Mouse (Mus musculus) midbrain, postnatal 0 days (tissue): Measurements from ENCODE around the gene Bahd1. TPM values are rescaled to one million over a fixed set of nuclear protein-coding genes. Genes with fewer than 3 reads are reported as not detected.

Source experiments
- ATAC-seq: fragments of 200-750 bp; cut with Nextera tagmentation; 2 replicates; pipeline ENCODE4 v1.8.0; 2017; ENCODE audit warnings: moderate number of reproducible peaks, mild to moderate bottlenecking, moderate TSS enrichment, moderate library complexity; ENCODE audit not compliant: low FRiP score
- DNase-seq: peaks from one replicate; pipeline ENCODE4 v3.0.0-alpha.2; 2015; ENCODE audit warnings: low spot score
- H3K27ac ChIP-seq: fragments of 300-500 bp; sonication (generic); 2 replicates; pipeline ENCODE4 v1.5.1; 2014; ENCODE audit warnings: low read depth, mild to moderate bottlenecking, low read length, mixed read lengths
- H3K27me3 ChIP-seq: fragments of 300-500 bp; sonication (generic); 2 replicates; pipeline ENCODE4 v1.6.1; 2014; ENCODE audit warnings: low read length, control low read depth, mixed read lengths; ENCODE audit not compliant: insufficient read depth
- H3K36me3 ChIP-seq: fragments of 300-500 bp; sonication (generic); 2 replicates; pipeline ENCODE4 v1.6.1; 2014; ENCODE audit warnings: low read length, control low read depth, mixed read lengths; ENCODE audit not compliant: insufficient read depth
- H3K4me1 ChIP-seq: fragments of 300-500 bp; sonication (generic); 2 replicates; pipeline ENCODE4 v1.6.1; 2014; ENCODE audit warnings: mild to moderate bottlenecking, control low read depth, antibody characterized with exemption, low read length, mixed read lengths; ENCODE audit not compliant: insufficient read depth
- H3K4me2 ChIP-seq: fragments of 300-500 bp; sonication (generic); 2 replicates; pipeline ENCODE4 v1.6.1; 2014; ENCODE audit warnings: low read depth, mild to moderate bottlenecking, low read length, mixed read lengths; ENCODE audit not compliant: poor library complexity, severe bottlenecking
- H3K4me3 ChIP-seq: fragments of 300-500 bp; sonication (generic); 2 replicates; pipeline ENCODE4 v1.5.1; 2014; ENCODE audit warnings: low read depth, mild to moderate bottlenecking, low read length, moderate library complexity
- H3K9ac ChIP-seq: fragments of 300-500 bp; sonication (generic); replicated peaks from 2 replicates; pipeline ENCODE4 v1.6.1; 2014; ENCODE audit warnings: mild to moderate bottlenecking, low read length, moderate library complexity, mixed read lengths; ENCODE audit not compliant: poor library complexity, severe bottlenecking
- H3K9me3 ChIP-seq: fragments of 300-500 bp; sonication (generic); 2 replicates; pipeline ENCODE4 v1.6.1; 2016; ENCODE audit warnings: low read length, control low read depth
- CTCF ChIP-seq: IDR thresholded peaks from 2 replicates; pipeline ENCODE4 v1.5.1; 2016; ENCODE audit warnings: antibody characterized with exemption, mild to moderate bottlenecking
- WGBS: fragments of 180-500 bp; shearing (Covaris S2); extraction: QIAGEN DNeasy Blood & Tissue Kit; methylation state at CpG from one replicate; pipeline ENCODE4 v1.1.7; 2014; 5-methylcytosine and 5-hydroxymethylcytosine counted together
- polyA plus RNA-seq: library from polyadenylated mRNA; unstranded; fragments of >200 nt; fragmentation: Nextera tagmentation; extraction: Ambion mirVana; gene quantifications from 2 replicates; pipeline ENCODE4 v1.2.1, GENCODE M21; 2015
- total RNA-seq: library from RNA; depleted of rRNA; stranded (reverse); fragments of >200 nt; gene quantifications from 2 replicates; pipeline ENCODE4 v1.2.3, GENCODE M21; 2014

The Bahd1 gene
- total and polyA plus RNA-seq, 2 experiments from 2014 or later, result 6.1 to 28.6 TPM

DNA sequence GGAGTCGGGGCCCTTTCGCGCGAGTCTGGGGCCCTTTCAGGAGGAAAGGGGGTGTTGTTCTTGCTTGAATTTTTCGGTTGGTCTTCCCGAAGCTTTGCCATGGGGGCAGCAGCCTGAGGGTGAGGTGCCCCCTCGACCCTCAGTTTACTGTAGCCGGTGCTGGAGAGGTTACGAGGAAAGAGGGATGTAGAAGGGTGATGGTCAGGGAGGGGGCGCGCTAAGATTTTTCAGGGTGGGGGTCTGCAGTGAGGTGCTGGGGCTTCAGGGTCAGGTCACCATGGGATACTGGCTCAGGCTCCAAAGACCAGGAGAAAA lies 606 bp downstream of the Bahd1 start:
- Histone ChIP-seq H3K27ac (no peak overlapping the region), H3K9ac (peak overlapping the region; percentile 48), H3K36me3 (no peaks in the 10 kb centered on the region), H3K4me3 (peak overlapping the region; percentile 92), H3K9me3 (no peaks in the 10 kb centered on the region), H3K4me1 (peaks cover 31% of the 10 kb centered on the region), H3K4me2 (peak overlapping the region; percentile 95), H3K27me3 (peaks cover 43% of the 10 kb centered on the region)
- no peak for TF ChIP-seq CTCF
- 0% methylated on average over 11 of the region's 11 CpGs for WGBS
- ATAC-seq, result peak; percentile 6
- no peak for DNase-seq

DNA sequence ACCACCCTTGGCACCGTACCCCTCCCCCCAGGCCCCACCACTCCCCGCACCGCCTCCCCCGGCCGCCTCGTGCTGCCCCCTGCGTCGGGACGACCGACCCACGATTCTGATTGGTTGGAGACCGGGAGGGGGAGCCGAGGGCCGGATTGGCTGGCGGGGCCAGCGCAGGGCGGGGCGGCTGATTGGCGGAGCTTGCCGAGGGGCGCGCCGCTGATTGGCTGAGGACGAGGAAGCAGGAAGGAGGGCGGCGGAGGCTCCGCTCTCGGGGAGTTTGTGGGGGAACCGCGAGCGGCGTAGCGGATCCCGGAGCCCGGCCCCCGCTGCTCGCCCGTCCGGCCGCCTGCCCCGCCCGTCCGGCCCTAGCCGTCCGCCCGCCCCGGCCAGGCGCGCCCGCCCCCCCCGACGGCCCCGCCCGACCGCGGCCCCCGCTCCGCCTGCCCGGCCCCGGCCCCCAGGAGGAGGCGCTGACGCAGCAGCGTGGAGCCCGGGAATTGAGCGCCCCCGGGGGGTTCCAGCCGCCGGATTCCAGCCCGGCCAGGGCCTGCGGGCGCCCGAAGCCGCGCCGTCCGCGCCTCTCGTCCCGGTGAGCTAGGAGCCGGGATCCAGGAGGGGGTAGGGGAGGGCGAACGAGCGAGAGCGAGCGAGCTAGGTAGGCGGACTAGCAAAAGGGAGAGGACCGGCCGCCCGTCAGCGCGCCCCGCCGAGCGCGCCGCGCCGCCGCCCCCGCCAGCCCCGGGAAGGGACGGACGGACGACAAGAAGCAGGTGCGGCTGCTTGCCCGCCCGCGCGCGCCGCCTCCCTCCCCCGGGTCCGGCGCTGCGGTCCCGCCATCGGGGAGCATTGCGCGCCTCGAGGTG lies 1.2 kb downstream of the Bahd1 start:
- ATAC-seq (peak; percentile 92), DNase-seq (peak; percentile 96)
- Histone ChIP-seq H3K9ac (peak overlapping the region; percentile 92), H3K4me2 (peak overlapping the region; percentile 95), H3K4me1 (peaks cover 31% of the 10 kb centered on the region), H3K36me3 (no peaks in the 10 kb centered on the region), H3K27ac (peak overlapping the region; percentile 78), H3K4me3 (peak overlapping the region; percentile 92), H3K27me3 (peaks cover 36% of the 10 kb centered on the region), H3K9me3 (no peaks in the 10 kb centered on the region)
- TF ChIP-seq CTCF, result peak; percentile 37
- 0% methylated on average over 18 of the region's 120 CpGs for WGBS

DNA sequence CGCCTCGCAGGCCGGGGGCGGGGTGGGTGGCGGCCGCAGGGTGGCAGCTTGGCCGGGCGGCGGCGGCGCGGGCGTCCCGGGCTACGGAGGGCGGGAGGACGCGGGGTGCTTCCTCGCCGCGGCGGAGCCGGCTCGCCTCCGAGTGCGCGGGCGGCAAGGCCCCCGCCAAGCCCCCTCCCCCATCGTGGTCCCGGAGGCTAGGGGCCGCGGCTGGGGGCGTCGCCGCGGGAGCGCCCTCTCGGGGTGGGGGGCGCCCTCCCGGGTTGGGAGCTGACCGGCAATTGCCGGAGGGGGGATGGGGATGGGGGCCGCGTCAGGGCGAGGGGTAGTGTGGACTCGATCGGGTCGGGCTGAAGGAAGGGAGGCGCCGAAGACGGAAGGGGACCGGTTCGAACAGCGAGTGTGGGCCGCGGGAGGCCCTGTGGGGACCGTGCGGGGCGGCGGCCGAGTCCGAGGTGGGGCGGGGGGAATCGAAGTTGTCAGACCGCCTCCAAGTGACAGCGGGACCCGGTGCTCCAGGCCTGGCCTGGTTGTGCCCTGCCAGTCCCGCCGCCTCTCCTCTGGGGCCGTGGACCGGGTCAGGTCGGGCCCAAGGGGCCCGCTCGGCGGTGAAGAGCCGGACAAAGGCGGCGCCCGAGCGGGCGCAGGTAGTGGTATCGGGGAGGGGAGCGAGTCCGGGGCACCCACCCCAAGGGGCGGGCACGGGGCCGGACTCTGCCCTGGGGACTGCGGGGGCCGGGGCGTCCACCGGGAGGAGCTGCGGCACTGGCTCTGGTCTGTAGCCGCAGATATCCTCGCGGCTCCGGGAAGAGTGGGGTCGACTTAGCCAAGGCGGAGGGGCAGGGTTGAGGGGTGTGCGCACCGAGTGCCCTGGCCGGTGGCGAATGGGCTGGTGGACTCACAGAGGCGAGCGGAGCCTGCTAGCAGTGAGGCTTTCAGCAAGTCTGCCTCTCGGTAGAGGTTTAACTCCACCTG lies 2.2 kb downstream of the Bahd1 start:
- Histone ChIP-seq H3K36me3 (no peaks in the 10 kb centered on the region), H3K4me1 (peaks cover 24% of the 10 kb centered on the region), H3K27me3 (peaks cover 28% of the 10 kb centered on the region), H3K9me3 (no peaks in the 10 kb centered on the region), H3K27ac (peak overlapping the region; percentile 78), H3K4me3 (peak overlapping the region; percentile 92), H3K9ac (peak overlapping the region; percentile 92), H3K4me2 (peak overlapping the region; percentile 95)
- peak; percentile 42 for DNase-seq
- WGBS, result under 1% methylated on average over 65 of the region's 106 CpGs
- peak; percentile 28 for ATAC-seq
- TF ChIP-seq CTCF, result peak; percentile 42

DNA sequence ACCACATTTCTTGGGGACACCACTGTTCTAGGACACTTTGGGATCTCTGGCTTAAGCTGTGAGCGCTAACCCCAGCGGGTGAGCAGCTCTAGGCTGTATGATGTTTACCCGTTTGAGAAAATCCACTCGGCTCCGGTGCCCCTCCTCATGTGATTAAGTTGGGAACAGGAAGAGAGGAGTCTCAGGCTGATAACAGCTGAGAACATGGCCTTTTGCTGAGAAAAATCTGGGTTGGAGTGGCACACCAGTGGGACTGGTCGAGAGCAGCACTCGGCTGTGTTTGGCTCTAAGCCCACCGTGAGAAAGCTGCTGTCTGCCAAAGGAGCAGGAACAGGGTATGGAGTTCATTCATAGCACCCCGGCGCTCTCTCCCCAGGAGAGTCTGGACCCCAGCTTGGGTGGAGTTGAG lies 3.2 kb downstream of the Bahd1 start:
- Histone ChIP-seq H3K4me1 (peaks cover 22% of the 10 kb centered on the region), H3K9ac (peak overlapping the region; percentile 92; the same call in 1 of the 2 replicates), H3K4me3 (peak overlapping the region; percentile 92), H3K27me3 (peaks cover 18% of the 10 kb centered on the region), H3K4me2 (peak overlapping the region; percentile 95), H3K36me3 (no peaks in the 10 kb centered on the region), H3K9me3 (no peaks in the 10 kb centered on the region), H3K27ac (no peak overlapping the region)
- DNase-seq (peak; percentile 48), ATAC-seq (no peak)
- WGBS, result 5% methylated on average over 10 of the region's 10 CpGs
- TF ChIP-seq CTCF, result no peak

DNA sequence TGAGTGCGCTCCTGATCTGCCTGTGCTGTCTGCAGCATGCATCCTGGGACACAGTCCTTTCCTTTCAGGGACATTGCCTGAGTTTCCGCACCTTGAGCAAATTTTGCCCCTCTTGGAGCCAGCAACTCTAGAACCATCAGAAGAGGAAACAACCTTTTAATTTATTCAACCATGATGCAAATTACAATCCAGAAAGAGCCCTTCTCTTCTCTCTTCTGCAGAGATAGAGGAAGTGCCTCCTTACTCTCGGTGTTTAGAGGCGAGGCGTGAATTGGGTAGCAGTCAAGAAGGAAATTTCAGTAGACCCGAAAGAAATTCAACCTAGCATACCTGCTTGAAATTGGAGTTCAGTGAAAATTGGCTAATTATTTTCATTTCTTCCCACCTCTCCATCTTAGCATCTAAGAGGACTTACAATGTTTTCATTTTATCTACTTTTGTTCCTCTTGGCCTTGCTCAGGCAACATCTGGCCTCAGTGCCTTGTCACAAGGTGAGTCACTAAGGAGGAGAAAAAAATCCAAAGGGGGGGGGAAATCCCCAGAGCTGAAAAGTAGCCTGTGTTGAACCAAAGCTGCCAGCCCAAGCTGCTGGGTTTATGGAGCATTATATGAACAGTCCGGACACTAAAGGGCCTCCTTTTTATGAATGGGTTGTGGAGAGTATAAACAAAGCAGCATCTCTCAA lies 5.4 kb downstream of the Bahd1 start:
- H3K9me3 ChIP-seq, result no peaks in the 10 kb centered on the region
- no peaks in the 10 kb centered on the region for H3K27me3 ChIP-seq
- peaks cover 22% of the 10 kb centered on the region for H3K4me1 ChIP-seq
- H3K36me3 ChIP-seq, result no peaks in the 10 kb centered on the region
- TF ChIP-seq CTCF, result no peak
- whole genome bisulfite sequencing, result 78% methylated on average over 7 of the region's 7 CpGs
- H3K9ac ChIP-seq, result no peak overlapping the region
- no peak overlapping the region for H3K27ac ChIP-seq
- no peak overlapping the region for H3K4me3 ChIP-seq
- no peak for ATAC-seq
- DNase-seq, result no peak
- no peak overlapping the region for H3K4me2 ChIP-seq
